Mouse (Mus musculus) kidney, postnatal 0 days (tissue): ENCODE results near the gene Vmn2r57. TPM values are rescaled to one million over a fixed set of nuclear protein-coding genes. Genes with fewer than 3 reads are reported as not detected.
"Not testable (repeated sequence)": the region's sequence is repeated elsewhere in the genome, so short reads cannot be mapped to it uniquely, and the experiment has no call there.

Experiments used
- ATAC-seq: fragments of 200-750 bp; cut with Nextera tagmentation; replicated peaks from 2 replicates; pipeline ENCODE4 v1.8.0; 2017; ENCODE audit warnings: low read depth, moderate number of reproducible peaks, moderate TSS enrichment, moderate library complexity; ENCODE audit not compliant: low FRiP score
- DNase-seq: peaks from one replicate; pipeline ENCODE4 v3.0.0-alpha.2; 2016; ENCODE audit warnings: low spot score
- H3K27ac ChIP-seq: fragments of 300-500 bp; sonication (generic); 2 replicates; pipeline ENCODE4 v1.5.1; 2014; ENCODE audit warnings: mild to moderate bottlenecking
- H3K27me3 ChIP-seq: fragments of 300-500 bp; sonication (generic); 2 replicates; pipeline ENCODE4 v1.6.1; 2014; ENCODE audit warnings: low read length, mixed read lengths; ENCODE audit not compliant: insufficient read depth
- H3K36me3 ChIP-seq: fragments of 300-500 bp; sonication (generic); 2 replicates; pipeline ENCODE4 v1.6.1; 2014; ENCODE audit warnings: low read length, mixed read lengths; ENCODE audit not compliant: insufficient read depth
- H3K4me1 ChIP-seq: fragments of 300-500 bp; sonication (generic); replicated peaks from 2 replicates; pipeline ENCODE4 v1.6.1; 2014; ENCODE audit warnings: antibody characterized with exemption, low read length, mixed read lengths; ENCODE audit not compliant: insufficient read depth
- H3K4me2 ChIP-seq: fragments of 300-500 bp; sonication (generic); 2 replicates; pipeline ENCODE4 v1.6.1; 2014; ENCODE audit warnings: mild to moderate bottlenecking, low read length, moderate library complexity, mixed read lengths
- H3K4me3 ChIP-seq: fragments of 300-500 bp; sonication (generic); replicated peaks from 2 replicates; pipeline ENCODE4 v1.5.1; 2014; ENCODE audit warnings: low read depth, low read length
- H3K9ac ChIP-seq: fragments of 300-500 bp; sonication (generic); 2 replicates; pipeline ENCODE4 v1.6.1; 2014; ENCODE audit warnings: low read depth, low read length
- H3K9me3 ChIP-seq: fragments of 300-500 bp; sonication (generic); replicated peaks from 2 replicates; pipeline ENCODE4 v1.6.1; 2016; ENCODE audit warnings: low read length, inconsistent platforms, mixed read lengths
- CTCF ChIP-seq: IDR thresholded peaks from 2 replicates; pipeline ENCODE4 v1.5.1; 2016; ENCODE audit warnings: antibody characterized with exemption, low read depth, mild to moderate bottlenecking, moderate library complexity
- WGBS: fragments of 180-500 bp; shearing (Covaris S2); extraction: QIAGEN DNeasy Blood & Tissue Kit; methylation state at CpG from one replicate; pipeline ENCODE4 v1.1.7; 2014; 5-methylcytosine and 5-hydroxymethylcytosine counted together
- polyA plus RNA-seq: library from polyadenylated mRNA; unstranded; fragments of >200 nt; fragmentation: Nextera tagmentation; extraction: Ambion mirVana; gene quantifications from 2 replicates; pipeline ENCODE4 v1.2.1, GENCODE M21; 2015

Gene Vmn2r57
- polyA plus RNA-seq = 0.12 and 0.17 TPM in 2 replicates

DNA sequence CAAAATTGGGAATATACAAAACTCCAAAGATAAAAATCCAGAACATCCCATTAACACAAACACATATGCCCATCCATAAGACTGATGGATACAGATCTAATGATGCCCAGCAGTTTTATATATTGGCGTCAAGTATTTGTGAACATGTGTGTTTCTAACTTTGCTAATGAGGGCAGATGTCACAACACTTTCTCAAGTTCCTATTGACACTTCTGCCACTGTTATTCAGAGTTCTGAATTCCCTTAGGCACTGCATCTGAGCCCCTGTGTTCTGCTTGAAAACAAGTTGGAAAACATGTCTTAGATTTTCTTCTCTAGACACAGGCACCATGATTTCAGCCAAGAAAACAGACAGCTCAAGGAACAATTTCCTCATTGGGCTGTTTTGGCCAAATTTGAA, at the start of gene Vmn2r57:
Gene Vmn2r57, minus strand, starts transcription at position 101 of the 400 bp plus-strand sequence.
- H3K27ac ChIP-seq, H3K4me3 ChIP-seq, H3K36me3 ChIP-seq, DNase-seq, H3K4me1 ChIP-seq, H3K9ac ChIP-seq, H3K4me2 ChIP-seq, ATAC-seq, H3K9me3 ChIP-seq, H3K27me3 ChIP-seq: not testable (repeated sequence)
- WGBS = 65% methylated on average over 1 of the region's 1 CpGs

- DNase-seq = no peak
- 0 out of 2 replicates have a peak, but pooled peaks cover 2% of the 10 kb centered on the region for H3K9me3 ChIP-seq
- TF ChIP-seq CTCF = no peak
- WGBS = 95% methylated on average over 2 of the region's 2 CpGs
- no peak for ATAC-seq
- no peak overlapping the region for H3K4me2 ChIP-seq
- H3K4me3 ChIP-seq = no peak overlapping the region
- no peak overlapping the region for H3K27ac ChIP-seq
- no peaks in the 10 kb centered on the region for H3K4me1 ChIP-seq
- no peak overlapping the region for H3K9ac ChIP-seq
- H3K27me3 ChIP-seq = no peaks in the 10 kb centered on the region
- no peaks in the 10 kb centered on the region for H3K36me3 ChIP-seq
Measured at GRCm38 (mm10) chr7:41497871-41498270, 49.4 kb upstream of the Vmn2r57 start.

- Histone ChIP-seq H3K27me3 (no peaks in the 10 kb centered on the region), H3K27ac (no peak overlapping the region), H3K9me3 (no peaks in the 10 kb centered on the region), H3K9ac (no peak overlapping the region), H3K4me3 (no peak overlapping the region), H3K4me1 (no peaks in the 10 kb centered on the region), H3K36me3 (no peaks in the 10 kb centered on the region), H3K4me2 (no peak overlapping the region)
- ATAC-seq (peak; percentile 77), DNase-seq (peak; percentile 45)
- under 1% methylated on average over 10 of the region's 10 CpGs for WGBS
- no peak for TF ChIP-seq CTCF
Measured at GRCm38 (mm10) chr7:41451864-41452263, 3.4 kb upstream of the Vmn2r57 start.

DNA sequence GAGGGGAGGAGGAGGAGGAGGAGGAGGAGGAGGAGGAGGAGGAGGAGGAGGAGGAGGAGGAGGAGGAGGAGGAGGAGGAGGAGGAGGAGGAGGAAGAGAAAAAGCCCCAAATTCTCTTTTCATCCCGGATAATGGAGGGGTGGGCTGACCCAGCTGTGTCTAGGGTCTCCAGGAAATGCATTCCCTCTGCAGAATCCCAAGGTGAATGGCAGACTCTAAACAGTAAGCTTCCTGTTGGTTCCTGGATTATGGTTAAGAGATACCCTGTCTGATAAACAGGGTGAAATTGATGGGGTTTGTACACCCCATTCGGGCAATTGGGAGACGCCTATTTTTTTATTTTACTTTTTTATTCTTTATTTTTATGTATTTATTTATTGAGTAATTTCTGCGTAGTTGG, 54.4 kb downstream of the Vmn2r57 start:
- no peaks in the 10 kb centered on the region for H3K9me3 ChIP-seq
- WGBS = 76% methylated on average over 4 of the region's 4 CpGs
- no peak for TF ChIP-seq CTCF
- ATAC-seq (no peak), DNase-seq (no peak)
- no peaks in the 10 kb centered on the region for H3K27me3 ChIP-seq
- no peaks in the 10 kb centered on the region for H3K4me1 ChIP-seq
- no peak overlapping the region for H3K4me2 ChIP-seq
- no peaks in the 10 kb centered on the region for H3K36me3 ChIP-seq
- no peak overlapping the region for H3K27ac ChIP-seq
- no peak overlapping the region for H3K9ac ChIP-seq
- H3K4me3 ChIP-seq = no peak overlapping the region

GRCm38 (mm10) chr7:41393048-41393971, 55.2 kb downstream of the Vmn2r57 start, which contains the start of gene AI987944:
TSS of gene AI987944 (minus strand) at chr7:41393379.
- DNase-seq = peak; percentile 98
- H3K27ac ChIP-seq = peak within 1 kb of the TSS; percentile 67; the same call in 1 of the 2 replicates
- H3K9ac ChIP-seq = peak within 1 kb of the TSS; percentile 55; the same call in 1 of the 2 replicates
- ATAC-seq = peak; percentile 100
- H3K4me2 ChIP-seq = peak within 1 kb of the TSS; percentile 66
- peak within 1 kb of the TSS; percentile 63 for H3K4me3 ChIP-seq
- no peaks in the 10 kb centered on the region for H3K9me3 ChIP-seq
- WGBS = under 1% methylated on average over 25 of the region's 25 CpGs
- H3K27me3 ChIP-seq = no peaks in the 10 kb centered on the region
- no peaks in the 10 kb centered on the region for H3K36me3 ChIP-seq
- no peaks in the 10 kb centered on the region for H3K4me1 ChIP-seq
- no peak; the same call in 1 of the 2 replicates for TF ChIP-seq CTCF

Other genes starting within 250 kb of the Vmn2r57 start
- gene AI987944, start 55.3 kb downstream of the Vmn2r57 start, polyA plus RNA-seq = 14.8 and 16.5 TPM in 2 replicates
- gene Gm20449, start 50.7 kb upstream of the Vmn2r57 start, polyA plus RNA-seq = not detected in 2 replicates
- gene AW146154, start 51.2 kb upstream of the Vmn2r57 start, polyA plus RNA-seq = 12.3 and 12.4 TPM in 2 replicates
- gene Gm6871, start 125.0 kb upstream of the Vmn2r57 start, polyA plus RNA-seq = 0.09 and 0.30 TPM in 2 replicates
- gene 2610021A01Rik, start 150.5 kb upstream of the Vmn2r57 start, polyA plus RNA-seq = 10.0 and 10.1 TPM in 2 replicates
- 11.2 and 11.7 TPM in 2 replicates for gene Zfp788, start 184.5 kb upstream of the Vmn2r57 start, polyA plus RNA-seq